Mouse (Mus musculus): Measurements from ENCODE around the gene Lrrc71. TPM values are rescaled to one million over a fixed set of nuclear protein-coding genes. Genes with fewer than 3 reads are reported as not detected.
A peak's percentile ranks its signal among the peaks of the same experiment; 100 is the strongest.

Lrrc71 gene
- polyA plus RNA-seq, 1 experiment from 2014 or later: 0.29 TPM

- Histone ChIP-seq H3K4me2 (peak overlapping the region; percentile 56), H3K4me3 (peak overlapping the region; percentile 35), H3K4me1 (replicated peaks) (peaks cover 59% of the 10 kb centered on the region), H3K9me3 (replicated peaks) (no peaks in the 10 kb centered on the region), H3K27me3 (no peaks in the 10 kb centered on the region; the same call in 1 of the 2 replicates), H3K9ac (no peak overlapping the region), H3K36me3 (no peaks in the 10 kb centered on the region), H3K27ac (peak overlapping the region; percentile 82)
- 16% methylated on average over 15 of the region's 15 CpGs for WGBS
- peak; percentile 67 for ATAC-seq (replicated peaks; ENCODE audit: insufficient number of reproducible peaks, insufficient read depth, low FRiP score, low read depth)
Measured at GRCm38 (mm10) chr3:87763683-87764289, 15.4 kb upstream of the Lrrc71 start.

GRCm38 (mm10) chr3:87763202-87763601, 14.8 kb upstream of the Lrrc71 start:
- H3K4me1 ChIP-seq (replicated peaks): peaks cover 58% of the 10 kb centered on the region
- H3K9ac ChIP-seq: peak overlapping the region; percentile 18; the same call in 1 of the 2 replicates
- H3K4me2 ChIP-seq: peak overlapping the region; percentile 56
- no peaks in the 10 kb centered on the region for H3K9me3 ChIP-seq (replicated peaks)
- H3K27ac ChIP-seq: peak overlapping the region; percentile 82
- no peaks in the 10 kb centered on the region for H3K36me3 ChIP-seq
- ATAC-seq (replicated peaks; ENCODE audit: insufficient number of reproducible peaks, insufficient read depth, low FRiP score, low read depth): no peak
- peak overlapping the region; percentile 35; the same call in 1 of the 2 replicates for H3K4me3 ChIP-seq
- H3K27me3 ChIP-seq: no peaks in the 10 kb centered on the region; the same call in 1 of the 2 replicates
- WGBS: 56% methylated on average over 4 of the region's 4 CpGs

- Histone ChIP-seq H3K27me3 (peaks cover 7% of the 10 kb centered on the region), H3K4me2 (no peak overlapping the region), H3K27ac (no peak overlapping the region)
Measured at GRCm38 (mm10) chr3:87761408-87762375, 13.3 kb upstream of the Lrrc71 start.

GRCm38 (mm10) chr3:87758641-87759040, 10.2 kb upstream of the Lrrc71 start:
- 55% methylated on average over 4 of the region's 5 CpGs for WGBS
- Histone ChIP-seq H3K4me2 (no peak overlapping the region), H3K4me3 (no peak overlapping the region), H3K27me3 (peaks cover 25% of the 10 kb centered on the region), H3K9me3 (replicated peaks) (no peaks in the 10 kb centered on the region), H3K4me1 (replicated peaks) (peaks cover 34% of the 10 kb centered on the region), H3K9ac (no peak overlapping the region), H3K27ac (no peak overlapping the region), H3K36me3 (no peaks in the 10 kb centered on the region; the same call in 1 of the 2 replicates)
- ATAC-seq (replicated peaks; ENCODE audit: insufficient number of reproducible peaks, insufficient read depth, low FRiP score, low read depth): no peak

More at GRCm38 (mm10) chr3:87761408-87762375, 13.3 kb upstream of the Lrrc71 start:
- peaks cover 53% of the 10 kb centered on the region for H3K4me1 ChIP-seq (replicated peaks)
- no peak for ATAC-seq (replicated peaks; ENCODE audit: insufficient number of reproducible peaks, insufficient read depth, low FRiP score, low read depth)
- H3K9me3 ChIP-seq (replicated peaks): no peaks in the 10 kb centered on the region
- H3K4me3 ChIP-seq: no peak overlapping the region
- H3K36me3 ChIP-seq: no peaks in the 10 kb centered on the region
- no peak overlapping the region for H3K9ac ChIP-seq
- WGBS: 58% methylated on average over 20 of the region's 20 CpGs

GRCm38 (mm10) chr3:87756488-87756887, 8.1 kb upstream of the Lrrc71 start:
- Histone ChIP-seq H3K4me3 (peak overlapping the region; percentile 17; the same call in 1 of the 2 replicates), H3K36me3 (peaks cover 5% of the 10 kb centered on the region; the same call in 1 of the 2 replicates), H3K9me3 (replicated peaks) (no peaks in the 10 kb centered on the region), H3K27ac (no peak overlapping the region), H3K9ac (no peak overlapping the region), H3K27me3 (peaks cover 25% of the 10 kb centered on the region), H3K4me2 (peak overlapping the region; percentile 54), H3K4me1 (replicated peaks) (peaks cover 15% of the 10 kb centered on the region)
- no peak for ATAC-seq (replicated peaks; ENCODE audit: insufficient number of reproducible peaks, insufficient read depth, low FRiP score, low read depth)
- 53% methylated on average over 20 of the region's 20 CpGs for WGBS

- H3K9ac ChIP-seq: no peak overlapping the region
- peaks cover 25% of the 10 kb centered on the region for H3K27me3 ChIP-seq
- H3K36me3 ChIP-seq: peaks cover 5% of the 10 kb centered on the region; the same call in 1 of the 2 replicates
- H3K27ac ChIP-seq: no peak overlapping the region
- peak; percentile 84 for ATAC-seq (replicated peaks; ENCODE audit: insufficient number of reproducible peaks, insufficient read depth, low FRiP score, low read depth)
- H3K4me2 ChIP-seq: peak overlapping the region; percentile 54
- 6% methylated on average over 24 of the region's 24 CpGs for WGBS
- no peaks in the 10 kb centered on the region for H3K9me3 ChIP-seq (replicated peaks)
- H3K4me3 ChIP-seq: peak overlapping the region; percentile 17; the same call in 1 of the 2 replicates
- H3K4me1 ChIP-seq (replicated peaks): peaks cover 12% of the 10 kb centered on the region; the same call in 1 of the 2 replicates
Measured at GRCm38 (mm10) chr3:87755964-87756363, 7.5 kb upstream of the Lrrc71 start.

GRCm38 (mm10) chr3:87753829-87754228, 5.4 kb upstream of the Lrrc71 start:
- peaks cover 12% of the 10 kb centered on the region; the same call in 1 of the 2 replicates for H3K4me1 ChIP-seq (replicated peaks)
- 87% methylated on average over 13 of the region's 13 CpGs for WGBS
- no peak overlapping the region for H3K9ac ChIP-seq
- H3K36me3 ChIP-seq: peaks cover 5% of the 10 kb centered on the region; the same call in 1 of the 2 replicates
- H3K27me3 ChIP-seq: peaks cover 25% of the 10 kb centered on the region
- ATAC-seq (replicated peaks; ENCODE audit: insufficient number of reproducible peaks, insufficient read depth, low FRiP score, low read depth): no peak
- H3K4me3 ChIP-seq: no peak overlapping the region
- no peak overlapping the region for H3K27ac ChIP-seq
- H3K4me2 ChIP-seq: no peak overlapping the region
- H3K9me3 ChIP-seq (replicated peaks): no peaks in the 10 kb centered on the region

- Histone ChIP-seq H3K27me3 (peaks cover 28% of the 10 kb centered on the region), H3K27ac (no peak overlapping the region), H3K36me3 (peaks cover 5% of the 10 kb centered on the region; the same call in 1 of the 2 replicates), H3K4me2 (no peak overlapping the region), H3K4me3 (no peak overlapping the region), H3K9ac (no peak overlapping the region), H3K4me1 (replicated peaks) (peaks cover 19% of the 10 kb centered on the region), H3K9me3 (replicated peaks) (no peaks in the 10 kb centered on the region)
- ATAC-seq (replicated peaks; ENCODE audit: insufficient number of reproducible peaks, insufficient read depth, low FRiP score, low read depth): no peak
- 77% methylated on average over 3 of the region's 3 CpGs for WGBS
Measured at GRCm38 (mm10) chr3:87752567-87752966, 4.1 kb upstream of the Lrrc71 start.

GRCm38 (mm10) chr3:87749977-87750376, 1.6 kb upstream of the Lrrc71 start:
- ATAC-seq (replicated peaks; ENCODE audit: insufficient number of reproducible peaks, insufficient read depth, low FRiP score, low read depth): no peak
- H3K4me3 ChIP-seq: no peak overlapping the region
- peaks cover 5% of the 10 kb centered on the region; the same call in 1 of the 2 replicates for H3K36me3 ChIP-seq
- no peak overlapping the region for H3K9ac ChIP-seq
- 88% methylated on average over 12 of the region's 12 CpGs for WGBS
- peaks cover 16% of the 10 kb centered on the region; the same call in 1 of the 2 replicates for H3K27me3 ChIP-seq
- peaks cover 18% of the 10 kb centered on the region for H3K4me1 ChIP-seq (replicated peaks)
- H3K9me3 ChIP-seq (replicated peaks): no peaks in the 10 kb centered on the region
- no peak overlapping the region for H3K27ac ChIP-seq
- no peak overlapping the region for H3K4me2 ChIP-seq

- peaks cover 5% of the 10 kb centered on the region; the same call in 1 of the 2 replicates for H3K36me3 ChIP-seq
- no peak overlapping the region for H3K4me2 ChIP-seq
- no peak overlapping the region for H3K4me3 ChIP-seq
- peaks cover 7% of the 10 kb centered on the region; the same call in 1 of the 2 replicates for H3K27me3 ChIP-seq
- ATAC-seq (replicated peaks; ENCODE audit: insufficient number of reproducible peaks, insufficient read depth, low FRiP score, low read depth): no peak
- no peaks in the 10 kb centered on the region for H3K9me3 ChIP-seq (replicated peaks)
- H3K4me1 ChIP-seq (replicated peaks): peaks cover 19% of the 10 kb centered on the region
- H3K9ac ChIP-seq: no peak overlapping the region
- H3K27ac ChIP-seq: no peak overlapping the region
- 15% methylated on average over 5 of the region's 5 CpGs for WGBS
Measured at GRCm38 (mm10) chr3:87749036-87749435, 611 bp upstream of the Lrrc71 start.
